Comparison of ENCODE assay signal across 14 mouse cellular contexts in the genomic region with DNA sequence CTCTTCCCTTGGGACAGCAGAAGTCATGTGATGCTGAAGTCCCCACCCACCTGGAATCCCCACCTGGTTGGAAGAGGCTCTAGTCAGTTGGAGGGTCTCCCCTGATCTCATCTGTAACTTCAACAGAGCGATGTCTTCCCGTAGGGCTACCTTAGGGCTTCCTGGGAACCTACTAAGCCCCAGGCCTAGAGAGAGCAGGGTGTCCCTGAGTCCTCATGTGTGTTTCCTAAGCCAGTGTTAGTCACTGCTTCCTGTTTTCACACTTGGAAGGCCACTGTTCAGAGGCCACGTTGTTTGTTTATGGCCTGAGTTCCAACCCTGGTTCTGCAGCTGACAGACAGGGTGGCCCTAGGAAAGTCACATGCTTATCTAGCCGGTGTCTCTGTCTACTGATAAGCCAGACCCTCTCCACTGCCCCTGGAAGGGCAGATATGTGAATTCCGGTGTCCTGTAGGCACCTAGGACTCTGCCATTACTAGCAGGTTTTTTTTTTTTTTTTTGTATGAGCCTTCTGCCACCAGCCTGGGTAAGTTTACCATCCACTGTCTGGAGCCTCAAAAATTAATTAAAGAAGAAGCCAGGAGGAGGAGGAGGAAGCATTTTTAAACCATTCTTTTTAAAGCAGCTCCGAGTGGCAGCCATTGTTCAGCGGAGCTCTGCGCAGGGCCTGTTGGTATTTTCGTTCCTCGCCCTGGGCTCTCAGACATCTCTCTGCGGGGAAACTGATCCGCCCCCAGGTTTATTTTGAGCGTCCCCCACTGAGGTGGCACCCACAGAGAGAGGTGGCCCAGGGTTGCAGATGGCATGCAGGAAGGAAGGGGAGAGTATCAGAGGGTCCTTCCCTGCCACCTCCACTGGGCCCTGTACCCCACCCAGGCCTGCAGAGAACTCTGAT.
DNase-seq lines count a peak whose midpoint lies in the region; ATAC-seq and TF ChIP-seq lines count a peak whose summit lies in the region.
"Had no signal": no experiment of that assay in that cellular context is flagged by ENCODE, and none has a peak within 500 bp of the region (broad histone marks: within the 10 kb centered on the region; RNA-seq: fewer than 3 reads in every experiment).

No protein-coding gene starts in this region.

- H3K9me3 ChIP-seq in stomach, embryonic 15.5 days = no peaks in the 10 kb centered on the region
- no peaks in the 10 kb centered on the region for H3K9me3 ChIP-seq in stomach, postnatal 0 days (ENCODE audit: control insufficient read depth, low read length)
- no peaks in the 10 kb centered on the region for H3K9me3 ChIP-seq in liver, embryonic 15.5 days (replicated peaks)
- H3K9me3 ChIP-seq: hindbrain, embryonic 15.5 days had no signal

- no peak overlapping the region for H3K9ac ChIP-seq in stomach, embryonic 15.5 days
- no peak overlapping the region for H3K9ac ChIP-seq in stomach, postnatal 0 days (ENCODE audit: low read length)
- no peak overlapping the region for H3K9ac ChIP-seq in liver, embryonic 15.5 days
- H3K9ac ChIP-seq: hindbrain, embryonic 15.5 days had no signal

- no peak overlapping the region for H3K27ac ChIP-seq in stomach, embryonic 15.5 days
- no peak overlapping the region for H3K27ac ChIP-seq in stomach, postnatal 0 days (replicated peaks)
- H3K27ac ChIP-seq in cortical plate, adult 2 months (ENCODE audit: insufficient read depth, low read length) = 0 out of 2 replicates have a peak overlapping the region, but pooled peaks have one; percentile 16
- H3K27ac ChIP-seq in liver, embryonic 15.5 days (replicated peaks) = no peak overlapping the region
- H3K27ac ChIP-seq: hindbrain, embryonic 15.5 days had no signal

- TF ChIP-seq CTCF in stomach, postnatal 0 days (IDR thresholded peaks at IDR 0.05; ENCODE audit: low read depth) = no peak
- no peak for TF ChIP-seq CTCF in cortical plate, adult 2 months (IDR thresholded peaks at IDR 0.05; ENCODE audit: extremely low read depth, insufficient read depth, low read length)

- no peaks in the 10 kb centered on the region for H3K4me1 ChIP-seq in stomach, embryonic 15.5 days
- no peaks in the 10 kb centered on the region for H3K4me1 ChIP-seq in stomach, postnatal 0 days (replicated peaks; ENCODE audit: control insufficient read depth, insufficient read depth)
- peaks cover 10% of the 10 kb centered on the region for H3K4me1 ChIP-seq in cortical plate, adult 2 months (ENCODE audit: control insufficient read depth, insufficient read depth, low read length)
- peaks cover 10% of the 10 kb centered on the region for H3K4me1 ChIP-seq in liver, embryonic 15.5 days (replicated peaks)

- no peak overlapping the region for H3K4me3 ChIP-seq in stomach, embryonic 15.5 days (replicated peaks)
- no peak overlapping the region for H3K4me3 ChIP-seq in stomach, postnatal 0 days (ENCODE audit: low read depth, low read length)
- H3K4me3 ChIP-seq in cortical plate, adult 2 months (ENCODE audit: insufficient read depth, low read length) = no peak overlapping the region
- no peak overlapping the region for H3K4me3 ChIP-seq in liver, embryonic 15.5 days (replicated peaks)
- H3K4me3 ChIP-seq: hindbrain, embryonic 15.5 days had no signal

- DNase-seq in stomach, postnatal 0 days (ENCODE audit: low spot score) = no peak
- DNase-seq in ovary, adult 18-20 months (ENCODE audit: low spot score) = no peak
- no peak for DNase-seq in embryo, embryonic 9.5 days (ENCODE audit: extremely low spot score)
- no peak for DNase-seq in thymus, postnatal 4 days
- DNase-seq: cerebellum, adult 11 months; gastrocnemius, postnatal 10 days; kidney, adult 9 months; layer of hippocampus, adult 9-11 months; lung, adult 18-20 months had no signal

- TF ChIP-seq EP300 in stomach, postnatal 0 days (optimal IDR thresholded peaks at IDR 0.05) = no peak

- no peak for TF ChIP-seq POLR2A in cortical plate, adult 2 months (IDR thresholded peaks at IDR 0.05; ENCODE audit: extremely low read depth, insufficient read depth, low read length)

- H3K27me3 ChIP-seq in stomach, embryonic 15.5 days (replicated peaks) = no peaks in the 10 kb centered on the region
- no peaks in the 10 kb centered on the region for H3K27me3 ChIP-seq in stomach, postnatal 0 days (ENCODE audit: control insufficient read depth, insufficient read depth, low read length)
- H3K27me3 ChIP-seq in liver, embryonic 15.5 days = 0 out of 2 replicates have a peak, but pooled peaks cover 4% of the 10 kb centered on the region
- H3K27me3 ChIP-seq: hindbrain, embryonic 15.5 days had no signal

- no peaks in the 10 kb centered on the region for H3K36me3 ChIP-seq in stomach, embryonic 15.5 days
- no peaks in the 10 kb centered on the region for H3K36me3 ChIP-seq in stomach, postnatal 0 days (ENCODE audit: control insufficient read depth, insufficient read depth, low read length)
- no peaks in the 10 kb centered on the region for H3K36me3 ChIP-seq in liver, embryonic 15.5 days (replicated peaks)
- H3K36me3 ChIP-seq: hindbrain, embryonic 15.5 days had no signal

- WGBS in stomach, embryonic 15.5 days = 61% methylated on average over 13 of the region's 13 CpGs
- WGBS in stomach, postnatal 0 days = 69% methylated on average over 13 of the region's 13 CpGs
- WGBS in liver, embryonic 15.5 days (ENCODE audit: insufficient replicate concordance) = 50% methylated on average over 13 of the region's 13 CpGs

- no peak overlapping the region for H3K4me2 ChIP-seq in stomach, embryonic 15.5 days
- no peak overlapping the region for H3K4me2 ChIP-seq in stomach, postnatal 0 days (replicated peaks; ENCODE audit: low read depth)
- H3K4me2 ChIP-seq in liver, embryonic 15.5 days = no peak overlapping the region
- H3K4me2 ChIP-seq: hindbrain, embryonic 15.5 days had no signal

- ATAC-seq in stomach, embryonic 15.5 days (ENCODE audit: insufficient read depth, low FRiP score, low read depth) = 0 out of 2 replicates have a peak, but pooled peaks have one; percentile 9
- no peak for ATAC-seq in stomach, postnatal 0 days (ENCODE audit: low FRiP score, low TSS enrichment)
- peak; percentile 40; the same call in 1 of the 2 replicates for ATAC-seq in liver, embryonic 15.5 days (ENCODE audit: insufficient read depth)
- ATAC-seq: activated CD4-positive, CD25-positive, alpha-beta regulatory T cell, adult 4 months had no signal
